Mouse (Mus musculus): ENCODE measurements at regions not wholly inside any gene's neighbourhood (a gene's known extent, or its start where the extent isn't known, plus 50 kb on each side); places are given as distances from the start of the nearest gene placed in this dataset.

GRCm38 (mm10) chr11:32941331-32942009, 117.1 kb upstream of the Smim23 start:
- TF ChIP-seq CTCF (IDR thresholded peaks at IDR 0.05; ENCODE audit: borderline replicate concordance, insufficient read depth, low read depth, low read length) (no peak), POLR2A (IDR thresholded peaks at IDR 0.05; ENCODE audit: borderline replicate concordance, insufficient read depth, low read length) (no peak)

Measured in cerebellum, adult 2 months (tissue).